Mouse (Mus musculus): ENCODE measurements around the gene Cep70. TPM values are rescaled to one million over a fixed set of nuclear protein-coding genes. Genes with fewer than 3 reads are reported as not detected.
A peak's percentile ranks its signal among the peaks of the same experiment; 100 is the strongest.

The Cep70 gene
- polyA plus RNA-seq, 1 experiment from 2014 or later: 28.0 TPM

- H3K36me3 ChIP-seq (ENCODE audit: control insufficient read depth, insufficient read depth, low read length): no peaks in the 10 kb centered on the region
- no peak overlapping the region for H3K27ac ChIP-seq (ENCODE audit: low read depth)
- no peaks in the 10 kb centered on the region for H3K27me3 ChIP-seq (replicated peaks; ENCODE audit: control insufficient read depth, insufficient read depth, low read length)
- DNase-seq (ENCODE audit: low spot score) (no peak), ATAC-seq (replicated peaks; ENCODE audit: low FRiP score, low TSS enrichment, low read depth) (no peak)
- no peaks in the 10 kb centered on the region for H3K4me1 ChIP-seq (replicated peaks; ENCODE audit: control insufficient read depth, insufficient read depth, low read length)
- WGBS: 48% methylated on average over 4 of the region's 4 CpGs
- no peak overlapping the region for H3K4me3 ChIP-seq (ENCODE audit: low read depth, low read length)
- H3K9ac ChIP-seq (ENCODE audit: low read length): no peak overlapping the region
- H3K4me2 ChIP-seq (ENCODE audit: low read length): no peak overlapping the region
- no peaks in the 10 kb centered on the region for H3K9me3 ChIP-seq (ENCODE audit: control insufficient read depth, low read length)
Observed at GRCm38 (mm10) chr9:99326881-99327280, 83.7 kb downstream of the Cep70 start.

GRCm38 (mm10) chr9:99336538-99336937 lies 93.4 kb downstream of the Cep70 start:
- Histone ChIP-seq H3K4me3 (ENCODE audit: low read depth, low read length) (no peak overlapping the region), H3K9ac (ENCODE audit: low read length) (no peak overlapping the region), H3K4me2 (ENCODE audit: low read length) (no peak overlapping the region), H3K4me1 (replicated peaks; ENCODE audit: control insufficient read depth, insufficient read depth, low read length) (no peaks in the 10 kb centered on the region), H3K27me3 (replicated peaks; ENCODE audit: control insufficient read depth, insufficient read depth, low read length) (no peaks in the 10 kb centered on the region), H3K27ac (ENCODE audit: low read depth) (no peak overlapping the region), H3K36me3 (ENCODE audit: control insufficient read depth, insufficient read depth, low read length) (no peaks in the 10 kb centered on the region), H3K9me3 (ENCODE audit: control insufficient read depth, low read length) (no peaks in the 10 kb centered on the region)
- no peak for DNase-seq (ENCODE audit: low spot score)
- 85% methylated on average over 4 of the region's 4 CpGs for WGBS
- ATAC-seq (replicated peaks; ENCODE audit: low FRiP score, low TSS enrichment, low read depth): no peak

- Histone ChIP-seq H3K9ac (ENCODE audit: low read length) (no peak overlapping the region), H3K36me3 (ENCODE audit: control insufficient read depth, insufficient read depth, low read length) (no peaks in the 10 kb centered on the region), H3K4me2 (ENCODE audit: low read length) (no peak overlapping the region), H3K4me3 (ENCODE audit: low read depth, low read length) (no peak overlapping the region), H3K27ac (ENCODE audit: low read depth) (no peak overlapping the region), H3K4me1 (replicated peaks; ENCODE audit: control insufficient read depth, insufficient read depth, low read length) (no peaks in the 10 kb centered on the region), H3K9me3 (ENCODE audit: control insufficient read depth, low read length) (no peaks in the 10 kb centered on the region), H3K27me3 (replicated peaks; ENCODE audit: control insufficient read depth, insufficient read depth, low read length) (no peaks in the 10 kb centered on the region)
- 89% methylated on average over 1 of the region's 1 CpGs for WGBS
- 0 out of 2 replicates have a peak, but pooled peaks have one; percentile 42 for ATAC-seq (replicated peaks; ENCODE audit: low FRiP score, low TSS enrichment, low read depth)
- no peak for DNase-seq (ENCODE audit: low spot score)
Observed at GRCm38 (mm10) chr9:99338293-99338692, 95.1 kb downstream of the Cep70 start.

GRCm38 (mm10) chr9:99339182-99339581 lies 96.0 kb downstream of the Cep70 start:
- Histone ChIP-seq H3K27ac (ENCODE audit: low read depth) (no peak overlapping the region), H3K9me3 (ENCODE audit: control insufficient read depth, low read length) (no peaks in the 10 kb centered on the region), H3K36me3 (ENCODE audit: control insufficient read depth, insufficient read depth, low read length) (no peaks in the 10 kb centered on the region), H3K4me1 (replicated peaks; ENCODE audit: control insufficient read depth, insufficient read depth, low read length) (no peaks in the 10 kb centered on the region), H3K9ac (ENCODE audit: low read length) (no peak overlapping the region), H3K27me3 (replicated peaks; ENCODE audit: control insufficient read depth, insufficient read depth, low read length) (no peaks in the 10 kb centered on the region), H3K4me3 (ENCODE audit: low read depth, low read length) (no peak overlapping the region), H3K4me2 (ENCODE audit: low read length) (no peak overlapping the region)
- WGBS: 88% methylated on average over 1 of the region's 1 CpGs
- ATAC-seq (replicated peaks; ENCODE audit: low FRiP score, low TSS enrichment, low read depth) (no peak), DNase-seq (ENCODE audit: low spot score) (no peak)

- no peak overlapping the region for H3K27ac ChIP-seq (ENCODE audit: low read depth)
- no peaks in the 10 kb centered on the region for H3K36me3 ChIP-seq (ENCODE audit: control insufficient read depth, insufficient read depth, low read length)
- 78% methylated on average over 12 of the region's 12 CpGs for WGBS
- no peak for ATAC-seq (replicated peaks; ENCODE audit: low FRiP score, low TSS enrichment, low read depth)
- no peaks in the 10 kb centered on the region for H3K9me3 ChIP-seq (ENCODE audit: control insufficient read depth, low read length)
- H3K4me2 ChIP-seq (ENCODE audit: low read length): no peak overlapping the region
- H3K4me3 ChIP-seq (ENCODE audit: low read depth, low read length): no peak overlapping the region
- H3K9ac ChIP-seq (ENCODE audit: low read length): no peak overlapping the region
- no peaks in the 10 kb centered on the region for H3K4me1 ChIP-seq (replicated peaks; ENCODE audit: control insufficient read depth, insufficient read depth, low read length)
- DNase-seq (ENCODE audit: low spot score): no peak
- H3K27me3 ChIP-seq (replicated peaks; ENCODE audit: control insufficient read depth, insufficient read depth, low read length): no peaks in the 10 kb centered on the region
Observed at GRCm38 (mm10) chr9:99340126-99340525, 97.0 kb downstream of the Cep70 start.

- WGBS: 47% methylated on average over 3 of the region's 3 CpGs
- ATAC-seq (replicated peaks; ENCODE audit: low FRiP score, low TSS enrichment, low read depth) (no peak), DNase-seq (ENCODE audit: low spot score) (no peak)
- H3K9me3 ChIP-seq (ENCODE audit: control insufficient read depth, low read length): no peaks in the 10 kb centered on the region
- no peak overlapping the region for H3K27ac ChIP-seq (ENCODE audit: low read depth)
- H3K36me3 ChIP-seq (ENCODE audit: control insufficient read depth, insufficient read depth, low read length): no peaks in the 10 kb centered on the region
- H3K9ac ChIP-seq (ENCODE audit: low read length): no peak overlapping the region
- no peaks in the 10 kb centered on the region for H3K4me1 ChIP-seq (replicated peaks; ENCODE audit: control insufficient read depth, insufficient read depth, low read length)
- no peaks in the 10 kb centered on the region for H3K27me3 ChIP-seq (replicated peaks; ENCODE audit: control insufficient read depth, insufficient read depth, low read length)
- H3K4me2 ChIP-seq (ENCODE audit: low read length): no peak overlapping the region
- H3K4me3 ChIP-seq (ENCODE audit: low read depth, low read length): no peak overlapping the region
Observed at GRCm38 (mm10) chr9:99341600-99341999, 98.4 kb downstream of the Cep70 start.

GRCm38 (mm10) chr9:99345351-99345792 lies 102.2 kb downstream of the Cep70 start:
- DNase-seq (ENCODE audit: low spot score) (no peak), ATAC-seq (replicated peaks; ENCODE audit: low FRiP score, low TSS enrichment, low read depth) (no peak)
- Histone ChIP-seq H3K9me3 (ENCODE audit: control insufficient read depth, low read length) (no peaks in the 10 kb centered on the region), H3K4me2 (ENCODE audit: low read length) (no peak overlapping the region), H3K4me1 (replicated peaks; ENCODE audit: control insufficient read depth, insufficient read depth, low read length) (no peaks in the 10 kb centered on the region), H3K27me3 (replicated peaks; ENCODE audit: control insufficient read depth, insufficient read depth, low read length) (no peaks in the 10 kb centered on the region), H3K9ac (ENCODE audit: low read length) (no peak overlapping the region), H3K27ac (ENCODE audit: low read depth) (no peak overlapping the region), H3K36me3 (ENCODE audit: control insufficient read depth, insufficient read depth, low read length) (no peaks in the 10 kb centered on the region), H3K4me3 (ENCODE audit: low read depth, low read length) (no peak overlapping the region)
- WGBS: 43% methylated on average over 4 of the region's 4 CpGs

Other genes with a start within 250 kb of the Cep70 start
- 1.1 and 2.8 TPM in 2 replicates for gene Gm1123, start 207.7 kb upstream of the Cep70 start, polyA plus RNA-seq (2014; fragmentation: Nextera tagmentation; extraction: Ambion mirVana)
- 0.88 and 0.99 TPM in 2 replicates for gene Pik3cb, start 102.7 kb upstream of the Cep70 start, polyA plus RNA-seq (2014; fragmentation: Nextera tagmentation; extraction: Ambion mirVana)
- gene Faiml, start 6.1 kb upstream of the Cep70 start, polyA plus RNA-seq (2014; fragmentation: Nextera tagmentation; extraction: Ambion mirVana): not detected in 2 replicates
- 0.24 and 0.38 TPM in 2 replicates for gene Esyt3, start 115.2 kb downstream of the Cep70 start, polyA plus RNA-seq (2014; fragmentation: Nextera tagmentation; extraction: Ambion mirVana)
- 11.8 and 13.2 TPM in 2 replicates for gene Mras, start 194.0 kb downstream of the Cep70 start, polyA plus RNA-seq (2014; fragmentation: Nextera tagmentation; extraction: Ambion mirVana)
- gene Nme9, start 208.1 kb downstream of the Cep70 start, polyA plus RNA-seq (2014; fragmentation: Nextera tagmentation; extraction: Ambion mirVana): not detected in 2 replicates

All from intestine, embryonic 14.5 days (tissue).